Mouse (Mus musculus) heart, embryonic 15.5 days (tissue): ENCODE data around the gene Sphk1. TPM values are rescaled to one million over a fixed set of nuclear protein-coding genes. Genes with fewer than 3 reads are reported as not detected.
"Not testable (repeated sequence)": the region's sequence is repeated elsewhere in the genome, so short reads cannot be mapped to it uniquely, and the experiment has no call there.

Source experiments
- ATAC-seq: fragments of 200-750 bp; cut with Nextera tagmentation; replicated peaks from 2 replicates; pipeline ENCODE4 v1.8.0; 2017; ENCODE audit warnings: low read depth, moderate TSS enrichment; ENCODE audit not compliant: insufficient number of reproducible peaks, insufficient read depth, low FRiP score
- H3K27ac ChIP-seq: fragments of 300-500 bp; sonication (generic); 2 replicates; pipeline ENCODE4 v1.5.1; 2015; ENCODE audit warnings: mild to moderate bottlenecking, inconsistent platforms
- H3K27me3 ChIP-seq: fragments of 300-500 bp; sonication (generic); 2 replicates; pipeline ENCODE4 v1.6.1; 2015; ENCODE audit warnings: inconsistent platforms
- H3K36me3 ChIP-seq: fragments of 300-500 bp; sonication (generic); 2 replicates; pipeline ENCODE4 v1.6.1; 2015; ENCODE audit warnings: mild to moderate bottlenecking, inconsistent platforms
- H3K4me1 ChIP-seq: fragments of 300-500 bp; sonication (generic); replicated peaks from 2 replicates; pipeline ENCODE4 v1.6.1; 2015; ENCODE audit warnings: inconsistent platforms
- H3K4me2 ChIP-seq: fragments of 300-500 bp; sonication (generic); 2 replicates; pipeline ENCODE4 v1.6.1; 2015; ENCODE audit warnings: inconsistent platforms, mild to moderate bottlenecking, moderate library complexity
- H3K4me3 ChIP-seq: fragments of 300-500 bp; sonication (generic); 2 replicates; pipeline ENCODE4 v1.5.1; 2015; ENCODE audit warnings: mild to moderate bottlenecking, inconsistent platforms
- H3K9ac ChIP-seq: fragments of 300-500 bp; sonication (generic); 2 replicates; pipeline ENCODE4 v1.6.1; 2015; ENCODE audit warnings: mild to moderate bottlenecking, inconsistent platforms
- H3K9me3 ChIP-seq: fragments of 300-500 bp; sonication (generic); replicated peaks from 2 replicates; pipeline ENCODE4 v1.6.1; 2016; ENCODE audit warnings: inconsistent platforms
- WGBS: fragments of 180-500 bp; shearing (Covaris S2); methylation state at CpG from one replicate; pipeline ENCODE4 v1.1.7; 2015; ENCODE audit warnings: mixed read lengths; 5-methylcytosine and 5-hydroxymethylcytosine counted together
- polyA plus RNA-seq: library from polyadenylated mRNA; unstranded; fragments of >200 nt; fragmentation: Nextera tagmentation; extraction: Ambion mirVana; gene quantifications from 2 replicates; pipeline ENCODE4 v1.2.1, GENCODE M21; 2015

Gene Sphk1
- 2.8 and 4.4 TPM in 2 replicates for polyA plus RNA-seq

DNA sequence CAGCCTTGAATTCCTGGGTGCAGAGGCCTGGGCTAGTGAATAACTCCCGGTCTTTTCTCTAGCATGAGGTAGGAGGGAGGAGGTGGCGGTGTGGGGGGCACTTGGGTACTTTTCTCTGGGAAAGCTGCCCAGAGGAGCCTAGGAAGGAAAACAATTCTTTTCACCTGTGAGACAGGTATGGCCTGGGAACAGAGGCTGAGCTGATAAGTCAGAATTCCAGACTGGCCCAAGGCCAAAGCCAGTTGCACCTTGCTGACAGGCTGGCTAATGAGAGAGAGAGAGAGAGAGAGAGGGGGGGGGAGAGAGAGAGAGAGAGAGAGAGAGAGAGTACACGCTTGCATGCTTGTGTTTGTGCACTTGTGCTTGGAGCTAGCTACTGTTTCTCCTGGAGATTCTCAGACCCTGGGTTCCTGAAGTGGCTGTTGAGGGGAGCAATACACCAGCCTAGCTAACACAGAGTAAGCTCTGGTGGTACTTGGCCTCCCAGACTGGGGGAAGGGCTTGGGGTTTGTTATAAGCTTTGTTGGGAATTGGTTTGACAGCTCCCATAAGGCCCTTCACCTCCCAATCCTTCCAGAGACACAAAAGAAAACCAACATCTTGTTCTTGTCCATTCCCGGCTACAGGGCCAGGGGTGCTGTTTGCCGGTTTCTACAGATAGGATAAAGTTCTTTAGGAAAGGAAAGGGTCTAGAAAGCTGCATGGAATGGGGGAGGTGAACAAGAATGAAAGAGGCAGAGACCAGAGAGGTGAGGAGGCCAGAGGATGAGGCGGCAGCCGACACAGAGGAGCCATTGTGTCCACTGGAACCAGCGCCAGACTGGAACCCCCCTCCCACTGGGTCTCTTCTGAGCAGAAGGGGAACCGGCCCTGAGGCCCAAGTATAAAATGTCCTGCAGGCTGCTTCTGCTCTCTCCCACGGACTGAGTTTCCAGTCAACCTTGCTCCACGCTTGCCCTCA is at the start of gene Sphk1:
Sphk1 (plus strand) TSS at position 739 of the 961 bp plus-strand sequence.
- Histone ChIP-seq H3K27ac (peak within 1 kb of the TSS; percentile 21; the same call in 1 of the 2 replicates), H3K9me3 (no peaks in the 10 kb centered on the region), H3K9ac (peak within 1 kb of the TSS; percentile 31; the same call in 1 of the 2 replicates), H3K27me3 (peaks cover 61% of the 10 kb centered on the region), H3K4me3 (peak within 1 kb of the TSS; percentile 64), H3K4me2 (peak within 1 kb of the TSS; percentile 98), H3K4me1 (peaks cover 38% of the 10 kb centered on the region), H3K36me3 (no peaks in the 10 kb centered on the region)
- no peak for ATAC-seq
- WGBS, result 39% methylated on average over 11 of the region's 11 CpGs

- H3K9me3 ChIP-seq, result no peaks in the 10 kb centered on the region
- H3K4me2 ChIP-seq, result no peak overlapping the region
- H3K27ac ChIP-seq, result no peak overlapping the region
- H3K27me3 ChIP-seq, result no peaks in the 10 kb centered on the region
- H3K36me3 ChIP-seq, result peaks cover 87% of the 10 kb centered on the region
- peaks cover 6% of the 10 kb centered on the region; the same call in 1 of the 2 replicates for H3K4me1 ChIP-seq
- no peak overlapping the region for H3K4me3 ChIP-seq
- 91% methylated on average over 8 of the region's 8 CpGs for WGBS
- H3K9ac ChIP-seq, result no peak overlapping the region
- ATAC-seq, result no peak
These were observed 49.8 kb upstream of the Sphk1 start for GRCm38 (mm10) chr11:116480975-116481374.

GRCm38 (mm10) chr11:116481776-116482175 is 48.9 kb upstream of the Sphk1 start:
- Histone ChIP-seq H3K27me3 (no peaks in the 10 kb centered on the region), H3K4me3 (no peak overlapping the region), H3K27ac (no peak overlapping the region), H3K36me3 (peaks cover 85% of the 10 kb centered on the region), H3K4me1 (peaks cover 2% of the 10 kb centered on the region; the same call in 1 of the 2 replicates), H3K4me2 (no peak overlapping the region), H3K9me3 (no peaks in the 10 kb centered on the region), H3K9ac (no peak overlapping the region)
- no peak for ATAC-seq
- 83% methylated on average over 7 of the region's 7 CpGs for WGBS

GRCm38 (mm10) chr11:116484261-116484660 is 46.5 kb upstream of the Sphk1 start:
- Histone ChIP-seq H3K27ac (no peak overlapping the region), H3K4me2 (no peak overlapping the region), H3K9me3 (no peaks in the 10 kb centered on the region), H3K4me3 (no peak overlapping the region), H3K27me3 (no peaks in the 10 kb centered on the region), H3K36me3 (peaks cover 71% of the 10 kb centered on the region), H3K4me1 (peaks cover 10% of the 10 kb centered on the region), H3K9ac (no peak overlapping the region)
- ATAC-seq, result no peak
- WGBS, result 90% methylated on average over 8 of the region's 8 CpGs

DNA sequence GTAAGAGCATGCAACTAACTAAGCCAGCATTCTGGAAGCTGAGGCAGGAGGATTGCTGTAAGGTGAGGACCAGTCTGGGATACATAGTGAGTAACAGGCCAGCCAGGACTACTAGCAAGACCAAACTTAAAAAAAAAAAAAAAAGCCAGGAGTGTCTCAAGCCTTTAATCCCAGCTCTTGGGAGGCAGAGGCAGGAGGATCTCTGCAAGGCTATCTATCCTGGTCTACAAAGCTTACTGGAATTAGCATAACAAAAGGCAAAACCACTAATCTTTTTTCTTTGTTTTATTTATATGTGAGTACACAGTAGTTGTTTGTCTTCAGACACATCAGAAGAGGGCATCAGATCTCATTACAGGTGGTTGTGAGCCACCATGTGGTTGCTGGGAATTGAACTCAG is 42.5 kb upstream of the Sphk1 start:
- no peak overlapping the region for H3K9ac ChIP-seq
- no peak overlapping the region for H3K4me2 ChIP-seq
- H3K27ac ChIP-seq, result no peak overlapping the region
- ATAC-seq, result no peak
- H3K4me1 ChIP-seq, result peaks cover 14% of the 10 kb centered on the region
- H3K36me3 ChIP-seq, result peaks cover 36% of the 10 kb centered on the region
- no peaks in the 10 kb centered on the region for H3K27me3 ChIP-seq
- no peaks in the 10 kb centered on the region for H3K9me3 ChIP-seq
- H3K4me3 ChIP-seq, result no peak overlapping the region

DNA sequence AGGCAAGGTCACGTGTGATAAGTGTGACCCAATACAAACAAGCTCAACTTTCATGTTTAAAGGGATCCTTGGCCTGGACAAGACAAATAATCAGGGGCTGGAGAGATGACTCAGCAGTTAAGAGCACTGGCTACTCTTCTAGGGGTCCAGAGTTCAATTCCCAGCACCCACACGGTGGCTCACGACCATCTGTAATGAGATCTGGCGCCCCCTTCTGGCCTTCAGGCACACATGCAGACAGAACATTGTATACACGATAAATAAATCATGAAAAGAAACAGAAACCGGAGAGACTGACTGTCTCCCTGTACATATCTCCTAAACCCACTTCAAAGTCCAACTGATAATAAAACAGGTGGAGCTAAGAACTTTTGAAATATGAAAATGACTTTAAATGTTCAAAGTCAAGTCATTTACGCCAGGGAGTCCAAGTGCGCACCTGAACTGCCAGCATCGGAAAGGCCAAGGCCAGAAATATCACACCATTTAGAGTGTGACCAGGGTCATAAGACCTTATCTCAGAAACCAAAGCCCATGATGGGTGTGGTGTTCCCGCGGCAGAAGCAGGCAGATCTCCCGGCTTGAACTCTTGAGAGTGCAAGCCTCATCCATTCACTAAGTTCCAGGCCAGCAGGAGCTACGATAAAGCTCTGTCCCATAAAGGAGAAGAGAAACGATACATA is 41.9 kb upstream of the Sphk1 start:
- Histone ChIP-seq H3K9ac (peak overlapping the region; percentile 86), H3K4me2 (peak overlapping the region; percentile 72), H3K4me3 (peak overlapping the region; percentile 80), H3K27ac (no peak overlapping the region), H3K9me3 (no peaks in the 10 kb centered on the region), H3K27me3 (no peaks in the 10 kb centered on the region), H3K4me1 (peaks cover 14% of the 10 kb centered on the region), H3K36me3 (peaks cover 31% of the 10 kb centered on the region)
- 67% methylated on average over 14 of the region's 14 CpGs for WGBS
- ATAC-seq, result no peak

- Histone ChIP-seq H3K4me3 (peak overlapping the region; percentile 80), H3K9me3 (no peaks in the 10 kb centered on the region), H3K27me3 (no peaks in the 10 kb centered on the region), H3K9ac (peak overlapping the region; percentile 86), H3K36me3 (peaks cover 24% of the 10 kb centered on the region), H3K27ac (peak overlapping the region; percentile 83), H3K4me2 (peak overlapping the region; percentile 72), H3K4me1 (peaks cover 14% of the 10 kb centered on the region)
- under 1% methylated on average over 39 of the region's 39 CpGs for WGBS
- peak; percentile 12; the same call in 1 of the 2 replicates for ATAC-seq
These were observed 40.9 kb upstream of the Sphk1 start for GRCm38 (mm10) chr11:116489771-116490231.

DNA sequence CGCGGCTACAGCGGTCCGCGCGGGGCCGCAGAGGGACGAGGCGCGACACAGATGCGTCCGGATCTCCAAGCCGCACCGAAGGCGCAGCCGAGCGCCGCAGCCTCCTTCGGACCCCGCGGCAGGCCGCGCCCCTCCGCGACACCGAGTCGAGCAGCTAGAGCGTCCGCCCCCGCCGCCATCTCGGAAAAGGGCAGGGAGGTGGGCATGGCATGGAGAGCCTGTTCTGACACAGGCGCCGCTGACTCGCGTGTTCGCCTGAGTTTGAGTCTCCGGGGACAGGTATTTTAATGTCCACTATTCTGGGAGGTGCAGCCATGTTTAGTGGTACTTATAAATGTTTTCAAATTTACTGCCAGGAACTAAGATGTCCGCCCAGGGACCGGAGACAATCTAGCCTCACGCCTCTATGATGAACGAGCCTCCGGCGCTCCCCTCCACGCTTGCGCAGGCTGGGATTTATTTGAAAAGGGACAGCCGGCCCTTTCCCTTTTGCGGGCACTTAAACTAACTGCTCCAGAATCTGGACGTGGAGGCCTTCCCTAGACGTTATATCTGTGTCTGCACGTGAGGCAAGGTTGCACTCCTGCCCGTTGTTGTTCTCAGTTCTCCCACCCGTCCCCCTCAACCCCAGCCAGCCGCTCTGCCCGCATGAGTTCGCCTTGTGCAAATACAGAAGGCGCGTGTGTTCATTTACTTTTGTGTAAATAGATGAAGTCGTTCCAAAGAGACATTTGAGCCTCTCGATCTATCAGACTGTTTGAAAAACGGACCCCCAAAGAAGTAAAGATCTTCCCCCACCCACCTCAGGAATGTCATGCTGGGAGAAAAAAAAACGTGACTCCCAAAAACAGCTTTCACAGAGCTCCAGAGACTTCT is 40.3 kb upstream of the Sphk1 start:
- Histone ChIP-seq H3K27me3 (no peaks in the 10 kb centered on the region), H3K4me1 (peaks cover 16% of the 10 kb centered on the region), H3K9me3 (no peaks in the 10 kb centered on the region), H3K9ac (peak overlapping the region; percentile 86), H3K27ac (peak overlapping the region; percentile 83), H3K4me2 (peak overlapping the region; percentile 72), H3K36me3 (peaks cover 17% of the 10 kb centered on the region), H3K4me3 (peak overlapping the region; percentile 80)
- 1% methylated on average over 60 of the region's 62 CpGs for WGBS
- ATAC-seq, result peak; percentile 88

DNA sequence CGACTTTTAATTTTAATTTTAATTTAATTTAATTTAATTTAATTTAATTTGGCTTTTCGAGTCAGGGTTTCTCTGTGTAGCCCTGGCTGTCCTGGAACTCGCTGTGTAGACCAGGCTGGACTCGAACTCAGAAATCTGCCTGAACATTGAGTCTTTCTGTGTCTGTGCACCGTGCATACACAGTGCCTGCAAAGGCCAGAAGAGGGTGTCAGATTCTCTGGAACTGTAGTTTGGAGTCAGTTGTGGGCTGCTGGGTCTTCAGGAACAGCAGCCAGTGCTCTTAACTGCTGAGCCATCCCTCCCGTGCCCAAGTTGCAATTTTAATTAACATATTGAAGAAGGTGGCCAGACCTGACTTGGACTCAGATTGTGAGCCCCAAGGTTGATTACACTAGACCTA is 39.4 kb upstream of the Sphk1 start:
- no peak for ATAC-seq
- Histone ChIP-seq H3K27me3 (no peaks in the 10 kb centered on the region), H3K4me1 (peaks cover 16% of the 10 kb centered on the region), H3K36me3 (peaks cover 11% of the 10 kb centered on the region; the same call in 1 of the 2 replicates), H3K27ac (no peak overlapping the region), H3K4me3 (peak overlapping the region; percentile 80; the same call in 1 of the 2 replicates), H3K4me2 (peak overlapping the region; percentile 72; the same call in 1 of the 2 replicates), H3K9ac (no peak overlapping the region), H3K9me3 (no peaks in the 10 kb centered on the region)
- WGBS, result 73% methylated on average over 6 of the region's 6 CpGs

- not testable (repeated sequence) for H3K9me3 ChIP-seq, H3K36me3 ChIP-seq, ATAC-seq, H3K4me3 ChIP-seq, H3K9ac ChIP-seq, H3K4me2 ChIP-seq, H3K27me3 ChIP-seq, H3K27ac ChIP-seq
- peaks cover 16% of the 10 kb centered on the region for H3K4me1 ChIP-seq
- 60% methylated on average over 1 of the region's 1 CpGs for WGBS
These were observed 38.2 kb upstream of the Sphk1 start for GRCm38 (mm10) chr11:116492507-116492906.
